Mouse (Mus musculus): Measurements from ENCODE around the gene Psmd9.

GRCm38 (mm10) chr5:123135471-123136360 lies 33.5 kb upstream of the Psmd9 start:
- TF ChIP-seq POLR2A (IDR thresholded peaks at IDR 0.05; ENCODE audit: low read depth, low read length) = no peak; the same call in 1 of the 2 replicates
- no peak for TF ChIP-seq CTCF (IDR thresholded peaks at IDR 0.05; ENCODE audit: extremely low read depth, insufficient read length, insufficient replicate concordance, low read depth, low read length)

All from small intestine, adult 2 months (tissue).